Mouse (Mus musculus): ENCODE data around the gene Slc25a11. TPM values are rescaled to one million over a fixed set of nuclear protein-coding genes. Genes with fewer than 3 reads are reported as not detected.

The Slc25a11 gene
- polyA plus RNA-seq, 1 experiment from 2014 or later: 158 TPM

- ATAC-seq (ENCODE audit: low FRiP score): no peak
- H3K27ac ChIP-seq: no peak overlapping the region
- peaks cover 4% of the 10 kb centered on the region; the same call in 1 of the 2 replicates for H3K4me1 ChIP-seq (replicated peaks; ENCODE audit: control insufficient read depth, insufficient read depth, low read length)
- no peak overlapping the region for H3K4me2 ChIP-seq (replicated peaks)
- no peak overlapping the region for H3K9ac ChIP-seq
- WGBS: 92% methylated on average over 9 of the region's 9 CpGs
- H3K4me3 ChIP-seq (replicated peaks; ENCODE audit: low read length): no peak overlapping the region
- H3K36me3 ChIP-seq (replicated peaks; ENCODE audit: control insufficient read depth, insufficient read depth): peaks cover 47% of the 10 kb centered on the region
- H3K9me3 ChIP-seq (ENCODE audit: control insufficient read depth, low read length): no peaks in the 10 kb centered on the region
- H3K27me3 ChIP-seq (ENCODE audit: control insufficient read depth, insufficient read depth, low read length): no peaks in the 10 kb centered on the region
- no peak for DNase-seq (ENCODE audit: low spot score)
Observed at GRCm38 (mm10) chr11:70598451-70598953, 48.8 kb downstream of the Slc25a11 start.

GRCm38 (mm10) chr11:70597301-70597700 lies 50.0 kb downstream of the Slc25a11 start:
- no peak for DNase-seq (ENCODE audit: low spot score)
- H3K4me2 ChIP-seq (replicated peaks): no peak overlapping the region
- peaks cover 4% of the 10 kb centered on the region; the same call in 1 of the 2 replicates for H3K4me1 ChIP-seq (replicated peaks; ENCODE audit: control insufficient read depth, insufficient read depth, low read length)
- WGBS: 88% methylated on average over 6 of the region's 6 CpGs
- H3K9me3 ChIP-seq (ENCODE audit: control insufficient read depth, low read length): no peaks in the 10 kb centered on the region
- peaks cover 37% of the 10 kb centered on the region for H3K36me3 ChIP-seq (replicated peaks; ENCODE audit: control insufficient read depth, insufficient read depth)
- H3K27me3 ChIP-seq (ENCODE audit: control insufficient read depth, insufficient read depth, low read length): no peaks in the 10 kb centered on the region
- H3K27ac ChIP-seq: no peak overlapping the region
- H3K9ac ChIP-seq: no peak overlapping the region
- no peak for ATAC-seq (ENCODE audit: low FRiP score)
- H3K4me3 ChIP-seq (replicated peaks; ENCODE audit: low read length): no peak overlapping the region

- peaks cover 27% of the 10 kb centered on the region for H3K36me3 ChIP-seq (replicated peaks; ENCODE audit: control insufficient read depth, insufficient read depth)
- ATAC-seq (ENCODE audit: low FRiP score) (no peak), DNase-seq (ENCODE audit: low spot score) (no peak)
- 39% methylated on average over 4 of the region's 4 CpGs for WGBS
- no peaks in the 10 kb centered on the region for H3K27me3 ChIP-seq (ENCODE audit: control insufficient read depth, insufficient read depth, low read length)
- H3K4me1 ChIP-seq (replicated peaks; ENCODE audit: control insufficient read depth, insufficient read depth, low read length): peaks cover 4% of the 10 kb centered on the region; the same call in 1 of the 2 replicates
- H3K4me3 ChIP-seq (replicated peaks; ENCODE audit: low read length): no peak overlapping the region
- H3K9me3 ChIP-seq (ENCODE audit: control insufficient read depth, low read length): no peaks in the 10 kb centered on the region
- H3K9ac ChIP-seq: 0 out of 2 replicates have a peak overlapping the region, but pooled peaks have one; percentile 2
- H3K4me2 ChIP-seq (replicated peaks): no peak overlapping the region
- H3K27ac ChIP-seq: peak overlapping the region; percentile 33
Observed at GRCm38 (mm10) chr11:70596094-70596493, 51.2 kb downstream of the Slc25a11 start.

- 72% methylated on average over 2 of the region's 2 CpGs for WGBS
- H3K9ac ChIP-seq: 0 out of 2 replicates have a peak overlapping the region, but pooled peaks have one; percentile 2
Observed at GRCm38 (mm10) chr11:70595638-70596037, 51.6 kb downstream of the Slc25a11 start.

GRCm38 (mm10) chr11:70594253-70594989 lies 52.9 kb downstream of the Slc25a11 start:
- Histone ChIP-seq H3K9ac (no peak overlapping the region), H3K4me3 (replicated peaks; ENCODE audit: low read length) (no peak overlapping the region), H3K27ac (no peak overlapping the region), H3K9me3 (ENCODE audit: control insufficient read depth, low read length) (no peaks in the 10 kb centered on the region), H3K27me3 (ENCODE audit: control insufficient read depth, insufficient read depth, low read length) (no peaks in the 10 kb centered on the region), H3K4me1 (replicated peaks; ENCODE audit: control insufficient read depth, insufficient read depth, low read length) (peaks cover 4% of the 10 kb centered on the region; the same call in 1 of the 2 replicates), H3K4me2 (replicated peaks) (no peak overlapping the region), H3K36me3 (replicated peaks; ENCODE audit: control insufficient read depth, insufficient read depth) (peaks cover 23% of the 10 kb centered on the region)
- ATAC-seq (ENCODE audit: low FRiP score) (no peak), DNase-seq (ENCODE audit: low spot score) (no peak)
- WGBS: 90% methylated on average over 15 of the region's 15 CpGs

More at GRCm38 (mm10) chr11:70595638-70596037, 51.6 kb downstream of the Slc25a11 start:
- peaks cover 27% of the 10 kb centered on the region for H3K36me3 ChIP-seq (replicated peaks; ENCODE audit: control insufficient read depth, insufficient read depth)
- ATAC-seq (ENCODE audit: low FRiP score) (no peak), DNase-seq (ENCODE audit: low spot score) (no peak)
- no peak overlapping the region for H3K27ac ChIP-seq
- H3K4me2 ChIP-seq (replicated peaks): no peak overlapping the region
- no peak overlapping the region for H3K4me3 ChIP-seq (replicated peaks; ENCODE audit: low read length)
- H3K27me3 ChIP-seq (ENCODE audit: control insufficient read depth, insufficient read depth, low read length): no peaks in the 10 kb centered on the region
- H3K4me1 ChIP-seq (replicated peaks; ENCODE audit: control insufficient read depth, insufficient read depth, low read length): peaks cover 4% of the 10 kb centered on the region; the same call in 1 of the 2 replicates
- H3K9me3 ChIP-seq (ENCODE audit: control insufficient read depth, low read length): no peaks in the 10 kb centered on the region

Other genes with a start within 250 kb of the Slc25a11 start
- 29.9 and 33.0 TPM in 2 replicates for gene Pelp1, start 237.4 kb downstream of the Slc25a11 start, polyA plus RNA-seq (2014; fragmentation: Nextera tagmentation; extraction: Ambion mirVana)
- 55.9 and 61.2 TPM in 2 replicates for gene Arrb2, start 214.8 kb downstream of the Slc25a11 start, polyA plus RNA-seq (2014; fragmentation: Nextera tagmentation; extraction: Ambion mirVana)
- 41.8 and 45.8 TPM in 2 replicates for gene Med11, start 195.6 kb downstream of the Slc25a11 start, polyA plus RNA-seq (2014; fragmentation: Nextera tagmentation; extraction: Ambion mirVana)
- gene Zmynd15, start 188.0 kb downstream of the Slc25a11 start, polyA plus RNA-seq (2014; fragmentation: Nextera tagmentation; extraction: Ambion mirVana): 0.50 and 0.95 TPM in 2 replicates
- gene Cxcl16, start 187.5 kb downstream of the Slc25a11 start, polyA plus RNA-seq (2014; fragmentation: Nextera tagmentation; extraction: Ambion mirVana): 7.8 and 10.2 TPM in 2 replicates
- 2.9 and 3.0 TPM in 2 replicates for gene Tm4sf5, start 142.2 kb downstream of the Slc25a11 start, polyA plus RNA-seq (2014; fragmentation: Nextera tagmentation; extraction: Ambion mirVana)
- not detected in 2 replicates for gene Vmo1, start 132.9 kb downstream of the Slc25a11 start, polyA plus RNA-seq (2014; fragmentation: Nextera tagmentation; extraction: Ambion mirVana)
- gene Gltpd2, start 128.3 kb downstream of the Slc25a11 start, polyA plus RNA-seq (2014; fragmentation: Nextera tagmentation; extraction: Ambion mirVana): 0.27 and 0.28 TPM in 2 replicates
- 747 and 789 TPM in 2 replicates for gene Psmb6, start 122.1 kb downstream of the Slc25a11 start, polyA plus RNA-seq (2014; fragmentation: Nextera tagmentation; extraction: Ambion mirVana)
- not detected in 2 replicates for gene Gm40193, start 114.5 kb downstream of the Slc25a11 start, polyA plus RNA-seq (2014; fragmentation: Nextera tagmentation; extraction: Ambion mirVana)
- gene Pld2, start 107.4 kb downstream of the Slc25a11 start, polyA plus RNA-seq (2014; fragmentation: Nextera tagmentation; extraction: Ambion mirVana): 14.2 and 16.4 TPM in 2 replicates
- gene Mink1, start 84.6 kb downstream of the Slc25a11 start, polyA plus RNA-seq (2014; fragmentation: Nextera tagmentation; extraction: Ambion mirVana): 19.5 and 21.5 TPM in 2 replicates
- not detected in 2 replicates for gene 4930544D05Rik, start 31.6 kb downstream of the Slc25a11 start, polyA plus RNA-seq (2014; fragmentation: Nextera tagmentation; extraction: Ambion mirVana)
- not detected in 2 replicates for gene Chrne, start 28.3 kb downstream of the Slc25a11 start, polyA plus RNA-seq (2014; fragmentation: Nextera tagmentation; extraction: Ambion mirVana)
- gene Gp1ba, start 8.4 kb downstream of the Slc25a11 start, polyA plus RNA-seq (2014; fragmentation: Nextera tagmentation; extraction: Ambion mirVana): 0.29 and 0.43 TPM in 2 replicates
- gene Rnf167, start 244 bp downstream of the Slc25a11 start, polyA plus RNA-seq (2014; fragmentation: Nextera tagmentation; extraction: Ambion mirVana): 90.6 and 93.4 TPM in 2 replicates
- gene Pfn1, start 7.2 kb upstream of the Slc25a11 start, polyA plus RNA-seq (2014; fragmentation: Nextera tagmentation; extraction: Ambion mirVana): 662 and 703 TPM in 2 replicates
- 6.4 and 7.8 TPM in 2 replicates for gene Eno3, start 9.7 kb upstream of the Slc25a11 start, polyA plus RNA-seq (2014; fragmentation: Nextera tagmentation; extraction: Ambion mirVana)
- gene Spag7, start 21.9 kb upstream of the Slc25a11 start, polyA plus RNA-seq (2014; fragmentation: Nextera tagmentation; extraction: Ambion mirVana): 94.8 and 115 TPM in 2 replicates
- gene Camta2, start 40.6 kb upstream of the Slc25a11 start, polyA plus RNA-seq (2014; fragmentation: Nextera tagmentation; extraction: Ambion mirVana): 24.2 and 26.1 TPM in 2 replicates
- gene Inca1, start 52.7 kb upstream of the Slc25a11 start, polyA plus RNA-seq (2014; fragmentation: Nextera tagmentation; extraction: Ambion mirVana): 1.4 and 1.9 TPM in 2 replicates
- 4.9 and 6.8 TPM in 2 replicates for gene Kif1c, start 53.1 kb upstream of the Slc25a11 start, polyA plus RNA-seq (2014; fragmentation: Nextera tagmentation; extraction: Ambion mirVana)
- 16.9 and 18.1 TPM in 2 replicates for gene Zfp3, start 116.7 kb upstream of the Slc25a11 start, polyA plus RNA-seq (2014; fragmentation: Nextera tagmentation; extraction: Ambion mirVana)
- gene Scimp, start 165.1 kb upstream of the Slc25a11 start, polyA plus RNA-seq (2014; fragmentation: Nextera tagmentation; extraction: Ambion mirVana): not detected in 2 replicates
- gene Rabep1, start 197.3 kb upstream of the Slc25a11 start, polyA plus RNA-seq (2014; fragmentation: Nextera tagmentation; extraction: Ambion mirVana): 77.5 and 86.4 TPM in 2 replicates

Measured in hindbrain, embryonic 14.5 days (tissue).